Mouse (Mus musculus) heart, adult 8-10 months (tissue): Measurements from ENCODE around the gene Gpat3. TPM values are rescaled to one million over a fixed set of nuclear protein-coding genes. Genes with fewer than 3 reads are reported as not detected.

Source experiments
- DNase-seq: peaks from one replicate; pipeline ENCODE4 v3.0.0; 2022; ENCODE audit warnings: low spot score
- total RNA-seq, 4 experiments: library from RNA; stranded (reverse); gene quantifications; 2 replicates each; pipeline ENCODE4 v1.2.4; 2022

The Gpat3 gene
- total RNA-seq, 4 experiments from 2014 or later = 20.5 to 28.0 (median 23.1) TPM

GRCm38 (mm10) chr5:100914989-100915388 is 69.5 kb downstream of the Gpat3 start:
- DNase-seq = peak; percentile 41

GRCm38 (mm10) chr5:100915411-100915810 is 69.9 kb downstream of the Gpat3 start:
- DNase-seq = no peak

- DNase-seq = no peak
These were observed 70.9 kb downstream of the Gpat3 start for GRCm38 (mm10) chr5:100916416-100916815.

GRCm38 (mm10) chr5:100917252-100917774 is 71.8 kb downstream of the Gpat3 start:
- no peak for DNase-seq

- peak; percentile 53 for DNase-seq
These were observed 73.6 kb downstream of the Gpat3 start for GRCm38 (mm10) chr5:100919069-100919468.

GRCm38 (mm10) chr5:100929698-100930097 is 84.2 kb downstream of the Gpat3 start:
- DNase-seq = no peak

- no peak for DNase-seq
These were observed 98.2 kb downstream of the Gpat3 start for GRCm38 (mm10) chr5:100943716-100944115.

GRCm38 (mm10) chr5:100945336-100945735 is 99.8 kb downstream of the Gpat3 start:
- no peak for DNase-seq

Other genes with a start within 250 kb of the Gpat3 start
- gene Coq2, start 170.6 kb upstream of the Gpat3 start, total RNA-seq = 100 to 1,000 TPM; 110 to 120 (median 111) TPM
- gene Hpse, start 126.0 kb upstream of the Gpat3 start, total RNA-seq = 1 to 10 TPM in 3 of 4 experiments, under 1 TPM in 1; 0.98 to 2.6 (median 1.1) TPM
- gene Helq, start 47.1 kb upstream of the Gpat3 start, total RNA-seq = 1 to 10 TPM; 2.7 to 5.2 (median 2.8) TPM
- gene Mrps18c, start 47.1 kb upstream of the Gpat3 start, total RNA-seq = 100 to 1,000 TPM in 1 of 4 experiments, 10 to 100 TPM in 3; 78.4 to 102 (median 88.9) TPM
- 10 to 100 TPM in 2 of 4 experiments, 1 to 10 TPM in 2; 9.3 to 12.5 (median 10.1) TPM for gene Abraxas1, start 24.7 kb upstream of the Gpat3 start, total RNA-seq